Mouse (Mus musculus) heart, embryonic 10.5 days (tissue): ENCODE results near the gene Ddb2. TPM values are rescaled to one million over a fixed set of nuclear protein-coding genes. Genes with fewer than 3 reads are reported as not detected.

Source experiments
- DNase-seq: peaks from one replicate; pipeline ENCODE4 v3.0.0-alpha.2; 2017; ENCODE audit warnings: low spot score
- H3K27ac ChIP-seq: fragments of 300-500 bp; sonication (generic); 2 replicates; pipeline ENCODE4 v1.5.1; 2016; ENCODE audit warnings: mild to moderate bottlenecking
- H3K27me3 ChIP-seq: fragments of 300-500 bp; sonication (generic); 2 replicates; pipeline ENCODE4 v1.6.1; 2016; ENCODE audit warnings: mild to moderate bottlenecking; ENCODE audit not compliant: poor library complexity, insufficient read depth, severe bottlenecking
- H3K36me3 ChIP-seq: fragments of 300-500 bp; sonication (generic); 2 replicates; pipeline ENCODE4 v1.6.1; 2016; ENCODE audit warnings: mild to moderate bottlenecking, moderate library complexity
- H3K4me1 ChIP-seq: fragments of 300-500 bp; sonication (generic); 2 replicates; pipeline ENCODE4 v1.6.1; 2016; ENCODE audit warnings: mild to moderate bottlenecking
- H3K4me3 ChIP-seq: fragments of 300-500 bp; sonication (generic); 2 replicates; pipeline ENCODE4 v1.5.1; 2016; ENCODE audit warnings: mild to moderate bottlenecking, moderate library complexity
- H3K9me3 ChIP-seq: fragments of 300-500 bp; sonication (generic); 2 replicates; pipeline ENCODE4 v1.6.1; 2016; ENCODE audit warnings: mild to moderate bottlenecking, moderate library complexity
- WGBS: fragments of 180-500 bp; shearing (Covaris S2); methylation state at CpG from one replicate; pipeline ENCODE4 v1.1.7; 2016; 5-methylcytosine and 5-hydroxymethylcytosine counted together
- polyA plus RNA-seq: library from polyadenylated mRNA; unstranded; fragments of >200 nt; fragmentation: Nextera tagmentation; extraction: Ambion mirVana; gene quantifications from 2 replicates; pipeline ENCODE4 v1.2.1, GENCODE M21; 2016

The Ddb2 gene
- polyA plus RNA-seq, 1 experiment from 2014 or later, result 9.4 TPM

DNA sequence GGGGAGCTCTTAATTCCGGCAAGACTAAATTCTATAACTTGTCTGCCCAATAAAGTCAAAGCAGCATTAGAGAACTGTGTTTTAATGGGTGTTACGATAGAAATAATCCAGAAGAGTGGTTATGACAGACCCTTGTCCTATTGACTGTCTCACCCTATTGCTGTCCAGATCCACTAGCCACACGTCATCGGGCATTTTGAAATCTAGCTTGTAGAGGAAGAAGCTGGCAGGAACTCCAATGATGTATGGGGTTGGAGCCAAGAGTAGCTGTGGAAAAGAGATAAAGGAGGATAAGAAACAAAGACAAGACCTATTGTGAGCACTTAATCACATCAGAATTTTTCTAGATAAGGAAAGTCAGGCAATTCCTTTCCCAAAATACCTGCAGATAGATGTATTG, 61.3 kb downstream of the Ddb2 start:
- H3K4me3 ChIP-seq, result no peak overlapping the region

DNA sequence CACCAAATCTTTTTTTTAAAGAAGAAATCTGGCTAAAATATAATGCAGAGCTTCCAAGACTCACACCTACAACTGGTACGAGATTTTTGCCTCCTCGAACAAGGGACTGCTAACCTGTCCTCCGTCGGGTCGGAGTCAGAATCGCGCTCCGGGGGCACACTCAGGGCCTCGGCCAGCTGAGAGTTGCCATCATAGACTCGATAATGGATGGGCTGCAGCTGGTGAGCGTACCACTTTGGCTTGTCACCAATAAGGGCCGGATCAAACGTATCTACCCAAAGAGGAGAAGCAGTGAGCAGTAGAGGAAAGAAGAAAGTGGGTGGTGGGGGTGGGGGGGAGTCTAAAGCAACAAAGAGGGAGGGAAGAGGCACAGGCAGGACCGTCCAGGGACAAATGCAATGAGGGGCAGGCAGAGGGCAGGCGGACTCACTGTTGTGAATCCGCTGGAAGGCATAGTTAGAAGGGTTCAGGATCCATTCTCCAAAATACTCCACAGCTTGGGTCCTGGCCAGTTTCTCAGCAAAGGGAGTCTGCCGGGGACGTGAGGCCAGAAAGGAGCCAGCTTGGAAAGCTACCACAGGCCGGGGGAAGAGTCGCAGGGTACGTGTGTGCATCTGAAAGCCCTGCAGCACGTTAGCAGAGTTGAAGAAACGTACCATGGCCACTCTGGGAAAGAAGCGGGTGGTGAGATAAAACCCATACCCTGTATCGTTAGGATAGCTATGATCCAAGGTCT, 67.0 kb downstream of the Ddb2 start:
- Histone ChIP-seq H3K4me3 (no peak overlapping the region), H3K27me3 (no peaks in the 10 kb centered on the region), H3K9me3 (no peaks in the 10 kb centered on the region), H3K36me3 (peaks cover 22% of the 10 kb centered on the region; the same call in 1 of the 2 replicates), H3K27ac (no peak overlapping the region), H3K4me1 (peaks cover 18% of the 10 kb centered on the region)
- no peak for DNase-seq
- 71% methylated on average over 25 of the region's 25 CpGs for WGBS

More for the DNA sequence above, 61.3 kb downstream of the Ddb2 start:
- Histone ChIP-seq H3K27ac (no peak overlapping the region), H3K9me3 (no peaks in the 10 kb centered on the region), H3K36me3 (peaks cover 20% of the 10 kb centered on the region), H3K4me1 (0 out of 2 replicates have a peak, but pooled peaks cover 4% of the 10 kb centered on the region), H3K27me3 (no peaks in the 10 kb centered on the region)
- WGBS, result 75% methylated on average over 4 of the region's 4 CpGs
- no peak for DNase-seq

DNA sequence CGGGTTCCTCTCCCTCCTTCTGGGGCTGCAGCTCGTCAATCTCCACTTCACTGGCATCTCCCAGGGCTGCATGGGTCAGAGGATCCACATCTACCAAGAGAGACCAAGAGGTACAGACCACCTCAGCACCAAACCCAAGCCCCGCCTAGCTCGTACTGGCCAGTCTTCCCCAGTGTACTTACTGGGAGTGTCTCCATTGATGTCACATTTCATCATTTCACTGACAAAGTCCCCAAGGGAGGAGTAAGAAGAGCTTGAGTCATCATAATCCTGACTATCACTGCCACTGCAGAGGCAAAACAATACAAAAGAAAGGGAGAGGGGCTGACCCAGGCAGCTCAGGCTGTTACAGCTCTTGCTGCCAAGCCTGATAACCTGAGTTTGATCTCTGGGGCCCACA, 69.2 kb downstream of the Ddb2 start:
- H3K4me1 ChIP-seq, result peaks cover 28% of the 10 kb centered on the region
- H3K27me3 ChIP-seq, result no peaks in the 10 kb centered on the region
- DNase-seq, result no peak
- H3K36me3 ChIP-seq, result peaks cover 23% of the 10 kb centered on the region; the same call in 1 of the 2 replicates
- H3K9me3 ChIP-seq, result no peaks in the 10 kb centered on the region
- no peak overlapping the region for H3K27ac ChIP-seq
- no peak overlapping the region for H3K4me3 ChIP-seq
- 71% methylated on average over 4 of the region's 4 CpGs for WGBS

DNA sequence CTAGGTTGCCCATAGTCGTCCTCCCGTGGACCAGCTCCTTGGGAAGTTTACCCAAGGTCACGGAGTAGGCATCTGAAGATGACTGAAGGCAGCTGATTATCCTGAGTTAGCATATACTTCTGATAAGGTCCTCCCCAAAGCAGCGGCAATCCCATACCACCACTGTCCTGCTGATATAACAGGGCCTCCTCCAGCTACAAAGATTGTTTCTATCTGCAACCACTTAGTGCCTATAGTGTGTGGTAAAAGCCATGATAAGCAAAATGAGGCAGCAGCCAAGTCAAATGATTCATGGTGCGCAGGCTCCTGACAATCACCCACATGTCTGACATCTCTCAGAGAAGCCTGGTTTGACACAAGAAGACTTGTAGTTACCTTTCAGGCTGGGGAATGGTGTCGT, 71.8 kb downstream of the Ddb2 start:
- H3K36me3 ChIP-seq, result peaks cover 32% of the 10 kb centered on the region
- no peak overlapping the region for H3K27ac ChIP-seq
- no peak for DNase-seq
- no peaks in the 10 kb centered on the region for H3K27me3 ChIP-seq
- 62% methylated on average over 6 of the region's 6 CpGs for WGBS
- H3K9me3 ChIP-seq, result no peaks in the 10 kb centered on the region
- no peak overlapping the region for H3K4me3 ChIP-seq
- peaks cover 31% of the 10 kb centered on the region for H3K4me1 ChIP-seq

DNA sequence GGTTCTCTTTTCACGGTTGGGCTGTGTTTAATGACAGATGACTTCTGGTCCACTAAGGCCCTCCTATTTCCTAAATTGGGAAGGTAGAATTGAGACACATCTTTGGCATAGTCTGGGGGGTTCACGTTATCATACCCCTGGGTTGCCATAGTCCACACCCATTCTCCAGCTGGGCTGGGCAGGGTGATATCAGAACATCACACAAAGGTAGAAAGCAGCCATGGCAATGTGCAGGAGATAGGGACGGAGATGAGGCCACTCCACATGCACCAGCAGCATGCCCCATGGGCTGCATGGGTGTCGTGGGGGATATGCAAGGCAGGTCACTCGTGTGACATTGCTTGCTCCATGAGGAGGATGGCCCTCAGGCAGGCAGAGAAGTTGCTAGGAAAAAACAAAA, 73.2 kb downstream of the Ddb2 start:
- no peaks in the 10 kb centered on the region for H3K9me3 ChIP-seq
- H3K36me3 ChIP-seq, result peaks cover 34% of the 10 kb centered on the region
- no peak for DNase-seq
- 85% methylated on average over 5 of the region's 5 CpGs for WGBS
- H3K4me3 ChIP-seq, result no peak overlapping the region
- no peaks in the 10 kb centered on the region for H3K27me3 ChIP-seq
- peaks cover 28% of the 10 kb centered on the region for H3K4me1 ChIP-seq
- no peak overlapping the region for H3K27ac ChIP-seq

DNA sequence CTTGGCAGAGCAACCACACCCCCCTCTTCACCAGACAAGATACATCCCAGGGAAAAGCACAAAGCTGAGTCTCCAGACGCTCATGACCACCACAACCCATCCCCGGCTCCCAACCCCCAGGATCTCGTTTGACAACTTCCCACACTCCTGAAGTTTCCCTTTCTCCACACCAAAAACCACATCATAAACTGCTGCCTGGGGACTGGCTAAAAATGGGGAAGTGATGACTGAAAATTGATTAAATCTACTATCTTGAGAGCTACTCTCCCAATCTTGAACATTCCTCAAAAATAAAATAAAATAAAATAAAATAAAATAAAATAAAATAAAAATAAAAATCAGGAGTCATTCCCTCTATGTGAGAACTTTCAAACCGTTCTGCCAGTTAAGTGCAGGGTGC, 73.8 kb downstream of the Ddb2 start:
- H3K27me3 ChIP-seq, result no peaks in the 10 kb centered on the region
- no peak overlapping the region for H3K4me3 ChIP-seq
- no peak overlapping the region for H3K27ac ChIP-seq
- H3K9me3 ChIP-seq, result no peaks in the 10 kb centered on the region
- no peak for DNase-seq
- 74% methylated on average over 4 of the region's 4 CpGs for WGBS
- H3K36me3 ChIP-seq, result peaks cover 35% of the 10 kb centered on the region
- peaks cover 29% of the 10 kb centered on the region for H3K4me1 ChIP-seq

Other genes with a start within 250 kb of the Ddb2 start
- 6.6 and 13.8 TPM in 2 replicates for gene Rapsn, start 201.4 kb downstream of the Ddb2 start, polyA plus RNA-seq
- 315 and 334 TPM in 2 replicates for gene Psmc3, start 183.0 kb downstream of the Ddb2 start, polyA plus RNA-seq
- gene Slc39a13, start 166.6 kb downstream of the Ddb2 start, polyA plus RNA-seq, result 32.6 and 37.5 TPM in 2 replicates
- 0.99 and 4.1 TPM in 2 replicates for gene Spi1, start 154.6 kb downstream of the Ddb2 start, polyA plus RNA-seq
- gene Mybpc3, start 118.8 kb downstream of the Ddb2 start, polyA plus RNA-seq, result 450 and 1,030 TPM in 2 replicates
- gene Madd, start 53.1 kb downstream of the Ddb2 start, polyA plus RNA-seq, result 6.8 and 7.7 TPM in 2 replicates
- gene Nr1h3, start 34.1 kb downstream of the Ddb2 start, polyA plus RNA-seq, result 1.9 and 4.5 TPM in 2 replicates
- 17.6 and 24.2 TPM in 2 replicates for gene Acp2, start 34.1 kb downstream of the Ddb2 start, polyA plus RNA-seq
- 26.0 and 27.4 TPM in 2 replicates for gene Pacsin3, start 19.0 kb upstream of the Ddb2 start, polyA plus RNA-seq
- 82.3 and 85.7 TPM in 2 replicates for gene Arfgap2, start 28.0 kb upstream of the Ddb2 start, polyA plus RNA-seq
- gene 1110051M20Rik, start 207.7 kb upstream of the Ddb2 start, polyA plus RNA-seq, result 43.2 and 50.1 TPM in 2 replicates
- gene Lrp4, start 220.5 kb upstream of the Ddb2 start, polyA plus RNA-seq, result 4.6 and 5.7 TPM in 2 replicates